Mouse (Mus musculus) ES-Bruce4 (cell line): Measurements from ENCODE around the gene Llph.

Source experiments
- CTCF ChIP-seq: IDR thresholded peaks from one replicate; pipeline ENCODE4 v1.8.1; 2011; ENCODE audit warnings: low read depth, low read length
- EP300 ChIP-seq: IDR thresholded peaks from 2 replicates; pipeline ENCODE4 v1.6.1; 2011; ENCODE audit warnings: low read depth, low read length; ENCODE audit not compliant: insufficient read depth
- POLR2A ChIP-seq: IDR thresholded peaks from one replicate; pipeline ENCODE4 v1.8.1; 2011; ENCODE audit warnings: low read length; ENCODE audit not compliant: insufficient read depth

- TF ChIP-seq POLR2A (no peak), EP300 (no peak), CTCF (no peak)
Measured at GRCm38 (mm10) chr10:120257231-120257630, 30.4 kb downstream of the Llph start.
